Mouse (Mus musculus): ENCODE measurements at regions not wholly inside any gene's neighbourhood (a gene's known extent, or its start where the extent isn't known, plus 50 kb on each side); places are given as distances from the start of the nearest gene placed in this dataset.

DNA sequence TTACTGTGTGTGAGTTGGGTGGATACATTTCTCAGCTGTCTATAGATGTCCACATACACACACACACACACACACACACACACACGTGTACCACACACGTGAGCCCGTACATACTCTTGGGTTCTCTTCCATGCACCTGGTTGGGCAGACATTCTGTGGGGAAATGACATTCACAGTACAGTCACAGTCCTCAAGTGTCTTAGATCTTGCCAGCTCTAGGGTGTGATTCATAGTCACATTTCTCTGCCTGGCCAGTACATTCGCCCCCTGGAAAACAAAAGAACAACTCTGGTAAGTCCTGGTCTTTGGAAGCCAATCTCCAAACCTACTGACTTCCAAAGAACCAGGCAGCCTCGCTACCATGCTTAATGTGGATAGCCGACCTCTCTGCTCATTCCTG lies 64.6 kb upstream of the Acbd6 start:
- TF ChIP-seq CTCF (IDR thresholded peaks at IDR 0.05; ENCODE audit: borderline replicate concordance, insufficient read depth, low read length) (no peak), POLR2A (IDR thresholded peaks at IDR 0.05; ENCODE audit: low read depth, low read length) (no peak)
